Mouse (Mus musculus): ENCODE results near the gene Gm20479.

Gm20479 gene

GRCm38 (mm10) chr7:27335011-27335720 is 22.1 kb downstream of the Gm20479 start:
- DNase-seq (ENCODE audit: inconsistent age in 2 of 2, low spot score in 1 of 2): no peak

GRCm38 (mm10) chr7:27334405-27334911 is 22.8 kb downstream of the Gm20479 start:
- peak; percentile 46 to 77 for DNase-seq (ENCODE audit: inconsistent age in 2 of 2, low spot score in 1 of 2)

GRCm38 (mm10) chr7:27333316-27333941 is 23.8 kb downstream of the Gm20479 start:
- DNase-seq (ENCODE audit: inconsistent age in 2 of 2, low spot score in 1 of 2): peak; percentile 35 to 66

GRCm38 (mm10) chr7:27332353-27333199 is 24.6 kb downstream of the Gm20479 start:
- peak; percentile 87 to 96 for DNase-seq (ENCODE audit: inconsistent age in 2 of 2, low spot score in 1 of 2)

- no peak for DNase-seq (ENCODE audit: inconsistent age in 2 of 2, low spot score in 1 of 2)
These were observed 25.4 kb downstream of the Gm20479 start for GRCm38 (mm10) chr7:27331854-27332253.

GRCm38 (mm10) chr7:27331541-27331851 is 25.7 kb downstream of the Gm20479 start:
- peak in 1 of 2 experiments; percentile 73 for DNase-seq (ENCODE audit: inconsistent age in 2 of 2, low spot score in 1 of 2)

- DNase-seq (ENCODE audit: inconsistent age in 2 of 2, low spot score in 1 of 2): peak; percentile 93 to 97
These were observed 26.3 kb downstream of the Gm20479 start for GRCm38 (mm10) chr7:27330709-27331540.

- DNase-seq (ENCODE audit: inconsistent age in 2 of 2, low spot score in 1 of 2): peak in 1 of 2 experiments; percentile 42
These were observed 27.2 kb downstream of the Gm20479 start for GRCm38 (mm10) chr7:27329981-27330380.

GRCm38 (mm10) chr7:27329326-27329947 is 27.8 kb downstream of the Gm20479 start:
- DNase-seq (ENCODE audit: inconsistent age in 2 of 2, low spot score in 1 of 2): peak; percentile 82 to 94

- DNase-seq (ENCODE audit: inconsistent age in 2 of 2, low spot score in 1 of 2): peak; percentile 45 to 63
These were observed 28.6 kb downstream of the Gm20479 start for GRCm38 (mm10) chr7:27328648-27329047.

GRCm38 (mm10) chr7:27328161-27328560 is 29.1 kb downstream of the Gm20479 start:
- DNase-seq (ENCODE audit: inconsistent age in 2 of 2, low spot score in 1 of 2): peak in 1 of 2 experiments; percentile 30

- DNase-seq (ENCODE audit: inconsistent age in 2 of 2, low spot score in 1 of 2): no peak
These were observed 29.7 kb downstream of the Gm20479 start for GRCm38 (mm10) chr7:27327500-27327899.

- DNase-seq (ENCODE audit: inconsistent age in 2 of 2, low spot score in 1 of 2): peak; percentile 44 to 69
These were observed 30.9 kb downstream of the Gm20479 start for GRCm38 (mm10) chr7:27326101-27326880.

GRCm38 (mm10) chr7:27325697-27326096 is 31.5 kb downstream of the Gm20479 start:
- DNase-seq (ENCODE audit: inconsistent age in 2 of 2, low spot score in 1 of 2): peak; percentile 82 to 90

GRCm38 (mm10) chr7:27324928-27325327 is 32.3 kb downstream of the Gm20479 start:
- DNase-seq (ENCODE audit: inconsistent age in 2 of 2, low spot score in 1 of 2): no peak

GRCm38 (mm10) chr7:27324161-27324560 is 33.1 kb downstream of the Gm20479 start:
- no peak for DNase-seq (ENCODE audit: inconsistent age in 2 of 2, low spot score in 1 of 2)

- DNase-seq (ENCODE audit: inconsistent age in 2 of 2, low spot score in 1 of 2): no peak
These were observed 34.2 kb downstream of the Gm20479 start for GRCm38 (mm10) chr7:27323001-27323400.

GRCm38 (mm10) chr7:27322291-27322690 is 34.9 kb downstream of the Gm20479 start:
- DNase-seq (ENCODE audit: inconsistent age in 2 of 2, low spot score in 1 of 2): peak in 1 of 2 experiments; percentile 31

GRCm38 (mm10) chr7:27319411-27319810 is 37.8 kb downstream of the Gm20479 start:
- no peak for DNase-seq (ENCODE audit: inconsistent age in 2 of 2, low spot score in 1 of 2)
